Mouse (Mus musculus) cerebellum, adult 9-10 months (tissue): Measurements from ENCODE around the gene Lrrc52.

ENCODE experiments used
- DNase-seq: peaks from one replicate; pipeline ENCODE4 v3.0.0; 2022

The Lrrc52 gene

GRCm38 (mm10) chr1:167434931-167435330, 31.6 kb downstream of the Lrrc52 start:
- no peak for DNase-seq

DNA sequence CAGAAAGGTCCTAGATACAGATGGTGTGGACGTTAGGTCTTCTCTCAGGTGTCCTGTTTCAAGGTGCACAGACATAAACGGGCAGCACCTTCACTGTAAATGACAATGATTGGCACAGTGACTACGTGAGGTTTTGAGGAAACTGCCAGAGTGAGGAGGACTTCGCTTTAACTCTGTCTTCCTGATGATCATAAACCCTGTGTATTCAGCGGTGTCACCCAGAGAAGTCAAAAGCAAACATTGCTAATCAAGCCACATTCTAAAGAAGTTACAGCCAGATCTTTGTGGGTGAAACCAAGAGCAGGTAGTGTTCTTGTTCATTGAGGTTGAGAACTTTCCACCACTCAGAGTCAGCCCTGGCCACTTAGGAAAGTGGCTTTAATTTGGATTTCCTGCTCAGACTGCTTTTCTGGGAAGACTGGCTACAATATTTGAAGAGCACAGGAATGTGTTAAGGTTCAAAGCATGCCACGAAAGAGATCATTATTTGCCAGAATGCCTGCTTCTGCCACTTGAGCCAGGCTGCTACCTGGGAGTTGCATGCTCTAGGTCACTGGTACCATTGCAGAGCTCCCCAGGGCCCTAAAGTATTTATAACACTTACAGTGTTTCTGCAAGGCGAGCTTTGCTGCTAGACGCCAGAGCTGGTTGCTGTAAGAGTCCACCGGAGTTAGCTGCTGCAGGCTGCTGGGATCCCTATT, 35.5 kb downstream of the Lrrc52 start:
- DNase-seq: no peak

DNA sequence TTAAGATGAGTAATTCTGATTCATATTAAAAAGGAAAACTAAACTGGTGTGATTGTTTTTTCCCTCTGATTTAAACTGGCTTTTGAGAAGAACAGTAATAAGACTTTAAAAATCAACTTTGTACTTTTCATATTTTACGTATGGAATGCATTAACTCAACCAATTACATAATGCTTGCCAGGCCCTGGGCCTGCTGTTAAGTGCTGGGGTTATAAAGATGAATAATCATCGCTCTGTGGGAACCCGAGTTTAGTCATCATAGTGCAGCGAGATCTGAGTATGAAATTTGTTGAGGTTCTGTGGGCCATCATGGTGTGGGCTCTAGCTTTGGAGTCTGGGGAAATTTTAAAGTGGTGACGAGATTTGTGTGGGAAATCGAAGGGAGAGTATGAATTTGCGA, 39.9 kb downstream of the Lrrc52 start:
- no peak for DNase-seq

DNA sequence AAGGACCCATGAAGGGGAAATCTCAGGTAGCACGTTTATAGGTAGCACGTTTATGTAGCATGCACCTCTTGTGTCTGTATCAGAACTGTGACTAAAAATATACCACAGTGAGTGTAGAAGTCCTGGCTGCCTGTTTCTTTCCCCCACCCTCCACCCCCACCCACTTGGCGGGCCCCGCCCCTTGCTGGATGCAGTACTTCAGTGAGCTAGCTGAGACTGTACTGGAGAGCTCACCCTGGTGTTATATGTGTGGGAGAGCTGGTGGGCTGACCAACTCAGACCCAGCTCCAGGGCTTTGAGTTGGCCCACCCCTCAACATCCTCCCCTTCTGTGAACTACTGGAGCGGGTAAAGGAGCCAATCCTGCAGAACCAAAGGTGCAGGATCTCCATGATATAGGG, 41.0 kb downstream of the Lrrc52 start:
- no peak for DNase-seq

- no peak for DNase-seq
Measured at GRCm38 (mm10) chr1:167422501-167423240, 43.9 kb downstream of the Lrrc52 start.

GRCm38 (mm10) chr1:167414846-167415245, 51.7 kb downstream of the Lrrc52 start:
- peak; percentile 71 for DNase-seq

- DNase-seq: no peak
Measured at GRCm38 (mm10) chr1:167411991-167412715, 54.4 kb downstream of the Lrrc52 start.

DNA sequence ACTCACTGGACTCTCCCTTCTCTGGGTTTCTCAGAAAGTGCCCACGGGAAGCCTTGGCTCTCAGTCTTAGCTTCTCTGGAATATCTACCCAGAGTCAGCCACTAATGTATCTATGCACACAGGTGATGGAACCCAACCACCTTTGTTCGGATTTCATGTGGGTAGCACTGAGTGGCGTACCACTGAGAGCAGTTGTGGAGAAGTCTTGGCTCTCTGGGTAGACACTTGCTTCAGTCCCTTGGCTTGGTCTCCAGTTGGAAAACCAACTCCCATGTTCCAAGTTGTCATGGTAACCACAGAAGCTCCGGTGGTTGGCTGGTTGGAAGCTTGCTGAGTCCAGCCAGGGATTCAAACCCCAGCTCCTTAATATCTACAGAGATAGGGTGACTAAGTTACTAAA, 57.0 kb downstream of the Lrrc52 start:
- DNase-seq: no peak

DNA sequence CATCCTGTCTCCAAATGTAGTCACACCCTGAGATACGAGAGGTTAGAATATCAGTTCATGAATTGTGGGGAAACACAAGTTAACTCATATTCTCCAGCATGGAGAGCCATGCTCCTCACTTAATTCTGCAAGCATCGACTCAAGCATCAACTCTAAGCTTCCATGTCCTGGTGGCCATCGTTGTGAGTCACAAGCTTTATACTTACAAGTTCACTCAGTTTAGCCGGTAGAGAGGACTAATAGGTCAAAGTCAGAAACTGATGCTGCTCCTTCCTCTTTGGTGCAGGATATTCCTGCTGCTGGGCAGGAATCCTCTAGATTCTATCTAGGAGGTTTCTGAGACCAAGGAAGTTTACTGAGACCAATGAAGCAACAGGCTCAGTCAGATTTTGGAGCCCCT, 61.3 kb downstream of the Lrrc52 start:
- DNase-seq: no peak
